Mouse (Mus musculus): ENCODE measurements at regions not wholly inside any gene's neighbourhood (a gene's known extent, or its start where the extent isn't known, plus 50 kb on each side); places are given as distances from the start of the nearest gene placed in this dataset.

DNA sequence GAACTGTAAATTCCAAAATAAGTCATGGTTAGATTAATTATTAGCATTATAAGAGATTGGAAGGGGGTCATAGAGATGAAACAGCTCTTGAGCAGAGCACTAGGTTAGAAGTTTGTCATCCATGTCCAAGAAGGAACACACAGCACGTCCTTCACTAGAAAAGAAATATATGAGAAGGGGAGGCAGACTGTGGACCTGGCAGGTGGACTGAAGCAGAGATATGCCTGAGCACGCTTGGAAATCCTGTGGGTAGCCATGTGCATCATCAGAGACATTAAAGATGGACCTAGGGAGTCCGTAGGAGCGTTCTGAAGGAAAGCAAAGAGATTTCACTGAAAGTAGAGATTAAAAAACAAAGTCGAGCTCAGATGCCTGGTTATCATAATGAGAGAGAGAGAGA, 343.9 kb upstream of the Rgma start:
- H3K36me3 ChIP-seq (ENCODE audit: control insufficient read depth, insufficient read depth, low read length): no peaks in the 10 kb centered on the region
- H3K79me2 ChIP-seq (ENCODE audit: control insufficient read depth, insufficient read depth, low read length): no peaks in the 10 kb centered on the region
- H3K27me3 ChIP-seq (ENCODE audit: control insufficient read depth, insufficient read depth, low read length): no peaks in the 10 kb centered on the region
- DNase-seq (ENCODE audit: extremely low read depth, low read depth, low spot score): no peak
- H3K9ac ChIP-seq (ENCODE audit: low read depth, low read length): no peak overlapping the region
- 70% methylated on average over 5 of the region's 5 CpGs for WGBS
- H3K4me1 ChIP-seq (ENCODE audit: control insufficient read depth, insufficient read depth, low read length): no peaks in the 10 kb centered on the region
- TF ChIP-seq CTCF (IDR thresholded peaks at IDR 0.05; ENCODE audit: low read depth, low read length) (no peak), POLR2A (IDR thresholded peaks at IDR 0.05; ENCODE audit: extremely low read depth, insufficient read depth, low read length) (no peak)
- H3K4me3 ChIP-seq (ENCODE audit: insufficient read depth, low read depth, low read length): no peak overlapping the region
- no peak overlapping the region for H3K27ac ChIP-seq (replicated peaks; ENCODE audit: insufficient read depth, low read depth, low read length)

DNA sequence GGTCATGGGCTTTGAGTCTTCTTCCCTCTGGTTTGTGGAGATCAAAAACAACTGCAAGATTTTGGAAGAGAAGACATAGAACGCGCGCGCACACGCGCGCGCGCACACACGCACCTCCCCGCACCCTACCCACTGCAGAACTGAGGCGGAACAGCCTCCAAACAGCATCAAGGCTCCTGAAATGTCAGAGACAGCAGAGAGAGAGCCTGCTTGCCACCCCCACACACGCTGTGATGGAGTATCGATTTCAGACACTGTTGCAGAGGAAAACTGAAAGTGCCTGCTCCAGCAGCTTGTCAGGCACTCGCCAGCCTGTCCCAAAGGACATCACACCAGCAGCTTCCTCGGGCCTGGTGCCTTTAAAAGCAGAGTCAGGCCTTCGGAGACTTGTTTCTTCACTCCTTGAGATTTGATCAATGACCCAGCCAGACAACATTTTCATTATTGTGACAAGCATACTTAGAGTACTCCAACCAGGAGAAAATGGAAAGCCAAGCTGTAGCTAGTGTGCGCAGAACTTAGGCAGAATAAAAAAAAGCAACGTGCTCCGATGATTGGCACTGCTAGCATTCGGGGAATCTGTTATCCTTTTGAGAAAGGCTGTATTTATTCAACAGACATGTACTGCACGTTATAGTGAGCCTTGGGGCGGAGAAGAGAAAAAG, 342.9 kb upstream of the Rgma start:
- no peak for TF ChIP-seq POLR2A (IDR thresholded peaks at IDR 0.05; ENCODE audit: extremely low read depth, insufficient read depth, low read length)
- TF ChIP-seq CTCF (IDR thresholded peaks at IDR 0.05; ENCODE audit: low read depth, low read length): no peak
- Histone ChIP-seq H3K27ac (replicated peaks; ENCODE audit: insufficient read depth, low read depth, low read length) (no peak overlapping the region), H3K9ac (ENCODE audit: low read depth, low read length) (no peak overlapping the region), H3K79me2 (ENCODE audit: control insufficient read depth, insufficient read depth, low read length) (no peaks in the 10 kb centered on the region), H3K4me3 (ENCODE audit: insufficient read depth, low read depth, low read length) (no peak overlapping the region), H3K4me1 (ENCODE audit: control insufficient read depth, insufficient read depth, low read length) (no peaks in the 10 kb centered on the region), H3K27me3 (ENCODE audit: control insufficient read depth, insufficient read depth, low read length) (no peaks in the 10 kb centered on the region), H3K36me3 (ENCODE audit: control insufficient read depth, insufficient read depth, low read length) (no peaks in the 10 kb centered on the region)
- 71% methylated on average over 23 of the region's 23 CpGs for WGBS
- no peak for DNase-seq (ENCODE audit: extremely low read depth, low read depth, low spot score)

DNA sequence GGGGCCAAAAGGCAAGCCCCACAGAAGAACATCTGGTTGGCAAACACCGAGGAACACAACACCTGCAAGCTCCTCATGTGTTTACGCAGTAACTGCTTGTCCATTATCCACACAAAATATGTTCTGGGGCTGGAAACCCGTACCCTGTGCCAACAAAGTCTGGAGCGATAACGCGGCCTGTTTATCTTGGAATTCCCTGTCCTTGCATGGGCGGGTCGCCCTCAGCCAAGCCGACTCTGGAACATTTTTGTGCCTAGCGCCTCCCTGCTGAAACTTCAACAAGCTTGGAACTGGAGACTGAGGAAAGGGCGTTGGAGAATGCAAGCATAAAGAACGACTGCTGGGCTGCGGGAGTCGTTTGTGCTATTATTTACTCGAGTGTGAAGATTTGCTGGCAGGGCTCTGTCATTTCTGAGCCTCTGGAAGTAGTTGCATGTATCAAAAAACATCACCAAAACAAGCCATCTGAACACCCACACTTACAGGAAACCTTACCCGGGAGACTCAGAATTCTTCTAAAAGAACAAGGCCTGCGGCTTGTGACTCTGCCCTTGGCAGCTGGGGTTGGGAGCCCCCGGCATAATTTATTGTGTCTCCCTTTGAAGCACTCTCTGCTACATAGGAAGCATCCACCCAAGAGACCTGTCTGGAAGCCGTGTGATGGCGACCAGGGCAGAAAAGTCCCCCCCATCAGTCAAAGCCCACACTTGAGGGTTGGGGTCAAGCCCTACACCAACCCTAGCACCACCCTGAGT, 338.3 kb upstream of the Rgma start:
- TF ChIP-seq POLR2A (IDR thresholded peaks at IDR 0.05; ENCODE audit: extremely low read depth, insufficient read depth, low read length) (no peak), CTCF (IDR thresholded peaks at IDR 0.05; ENCODE audit: low read depth, low read length) (no peak)
- H3K4me3 ChIP-seq (ENCODE audit: insufficient read depth, low read depth, low read length): no peak overlapping the region
- no peaks in the 10 kb centered on the region for H3K4me1 ChIP-seq (ENCODE audit: control insufficient read depth, insufficient read depth, low read length)
- 47% methylated on average over 20 of the region's 20 CpGs for WGBS
- no peaks in the 10 kb centered on the region for H3K79me2 ChIP-seq (ENCODE audit: control insufficient read depth, insufficient read depth, low read length)
- peak; percentile 56 for DNase-seq (ENCODE audit: extremely low read depth, low read depth, low spot score)
- no peaks in the 10 kb centered on the region for H3K27me3 ChIP-seq (ENCODE audit: control insufficient read depth, insufficient read depth, low read length)
- no peak overlapping the region for H3K9ac ChIP-seq (ENCODE audit: low read depth, low read length)
- H3K27ac ChIP-seq (replicated peaks; ENCODE audit: insufficient read depth, low read depth, low read length): no peak overlapping the region
- H3K36me3 ChIP-seq (ENCODE audit: control insufficient read depth, insufficient read depth, low read length): no peaks in the 10 kb centered on the region

DNA sequence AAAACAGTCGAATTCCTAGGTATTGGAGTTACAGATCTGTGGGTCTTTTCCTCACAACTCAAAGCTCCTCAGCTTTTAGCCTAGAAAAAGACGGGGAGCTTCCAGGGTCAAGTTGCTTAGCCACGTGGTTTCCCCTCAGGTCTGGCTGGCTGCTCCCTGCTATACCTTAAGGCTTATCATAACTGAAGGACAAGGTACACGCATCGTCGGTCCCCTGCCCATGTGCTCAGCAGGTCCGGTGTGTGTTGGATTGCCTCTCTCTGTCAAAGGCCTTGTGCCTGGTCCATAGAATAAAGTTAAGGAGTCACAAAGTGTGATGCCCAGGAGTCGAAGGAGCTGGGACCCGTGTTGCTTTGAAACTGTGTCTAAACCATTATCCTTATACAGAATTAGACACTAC, 337.7 kb upstream of the Rgma start:
- H3K27ac ChIP-seq (replicated peaks; ENCODE audit: insufficient read depth, low read depth, low read length): no peak overlapping the region
- WGBS: 84% methylated on average over 9 of the region's 9 CpGs
- no peaks in the 10 kb centered on the region for H3K4me1 ChIP-seq (ENCODE audit: control insufficient read depth, insufficient read depth, low read length)
- H3K36me3 ChIP-seq (ENCODE audit: control insufficient read depth, insufficient read depth, low read length): no peaks in the 10 kb centered on the region
- TF ChIP-seq CTCF (IDR thresholded peaks at IDR 0.05; ENCODE audit: low read depth, low read length) (no peak), POLR2A (IDR thresholded peaks at IDR 0.05; ENCODE audit: extremely low read depth, insufficient read depth, low read length) (no peak)
- no peak for DNase-seq (ENCODE audit: extremely low read depth, low read depth, low spot score)
- no peak overlapping the region for H3K4me3 ChIP-seq (ENCODE audit: insufficient read depth, low read depth, low read length)
- no peaks in the 10 kb centered on the region for H3K79me2 ChIP-seq (ENCODE audit: control insufficient read depth, insufficient read depth, low read length)
- H3K27me3 ChIP-seq (ENCODE audit: control insufficient read depth, insufficient read depth, low read length): no peaks in the 10 kb centered on the region
- no peak overlapping the region for H3K9ac ChIP-seq (ENCODE audit: low read depth, low read length)

DNA sequence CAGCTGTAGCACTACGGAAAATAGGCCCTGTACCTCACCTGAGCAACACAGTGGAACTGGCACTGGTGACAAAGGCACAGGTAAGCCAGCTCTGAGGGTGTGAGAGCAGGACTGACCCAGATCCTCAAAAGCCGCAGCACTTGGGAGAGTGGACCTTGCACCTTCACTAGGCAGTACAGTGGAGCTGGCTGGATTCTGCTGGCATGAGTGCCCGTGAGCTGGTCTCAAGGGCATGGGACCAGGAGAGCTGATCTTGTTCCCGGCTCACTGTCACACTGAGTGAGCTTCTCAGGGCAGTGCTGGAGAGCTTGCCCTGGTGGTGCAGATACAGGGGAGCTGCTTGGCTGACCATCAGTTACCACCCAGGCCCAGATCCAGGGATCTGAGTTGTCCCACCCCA, 335.4 kb upstream of the Rgma start:
- 63% methylated on average over 4 of the region's 4 CpGs for whole genome bisulfite sequencing
- H3K36me3 ChIP-seq (ENCODE audit: control insufficient read depth, insufficient read depth, low read length): no peaks in the 10 kb centered on the region
- no peak overlapping the region for H3K27ac ChIP-seq (replicated peaks; ENCODE audit: insufficient read depth, low read depth, low read length)
- peak; percentile 52 for DNase-seq (ENCODE audit: extremely low read depth, low read depth, low spot score)
- H3K4me1 ChIP-seq (ENCODE audit: control insufficient read depth, insufficient read depth, low read length): no peaks in the 10 kb centered on the region
- H3K27me3 ChIP-seq (ENCODE audit: control insufficient read depth, insufficient read depth, low read length): no peaks in the 10 kb centered on the region
- TF ChIP-seq POLR2A (IDR thresholded peaks at IDR 0.05; ENCODE audit: extremely low read depth, insufficient read depth, low read length) (no peak), CTCF (IDR thresholded peaks at IDR 0.05; ENCODE audit: low read depth, low read length) (no peak)
- H3K9ac ChIP-seq (ENCODE audit: low read depth, low read length): no peak overlapping the region
- no peak overlapping the region for H3K4me3 ChIP-seq (ENCODE audit: insufficient read depth, low read depth, low read length)
- H3K79me2 ChIP-seq (ENCODE audit: control insufficient read depth, insufficient read depth, low read length): no peaks in the 10 kb centered on the region

DNA sequence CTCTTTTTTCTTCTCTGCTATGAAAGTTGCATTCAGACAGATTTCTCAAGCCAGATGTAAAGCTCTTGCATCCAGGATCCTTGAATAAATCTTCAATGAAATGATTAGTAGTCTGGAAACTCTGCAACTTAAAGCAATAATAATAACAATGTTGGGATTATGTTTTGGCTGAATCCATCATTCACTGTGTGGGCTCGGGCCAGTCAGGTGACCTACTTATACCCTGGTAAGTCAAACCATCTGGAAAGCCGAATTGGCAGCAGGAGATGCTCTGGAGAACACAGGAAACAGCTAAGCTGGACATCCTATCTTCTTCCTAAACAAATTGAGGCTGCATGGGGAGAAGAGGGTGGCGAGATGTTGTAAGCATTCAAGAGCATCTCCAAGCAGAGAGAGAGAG, 331.0 kb upstream of the Rgma start:
- H3K27ac ChIP-seq (replicated peaks; ENCODE audit: insufficient read depth, low read depth, low read length): no peak overlapping the region
- no peak overlapping the region for H3K4me3 ChIP-seq (ENCODE audit: insufficient read depth, low read depth, low read length)
- no peak overlapping the region for H3K9ac ChIP-seq (ENCODE audit: low read depth, low read length)
- WGBS: 66% methylated on average over 3 of the region's 3 CpGs
- TF ChIP-seq POLR2A (IDR thresholded peaks at IDR 0.05; ENCODE audit: extremely low read depth, insufficient read depth, low read length) (no peak), CTCF (IDR thresholded peaks at IDR 0.05; ENCODE audit: low read depth, low read length) (no peak)
- DNase-seq (ENCODE audit: extremely low read depth, low read depth, low spot score): no peak
- no peaks in the 10 kb centered on the region for H3K79me2 ChIP-seq (ENCODE audit: control insufficient read depth, insufficient read depth, low read length)
- H3K36me3 ChIP-seq (ENCODE audit: control insufficient read depth, insufficient read depth, low read length): no peaks in the 10 kb centered on the region
- H3K4me1 ChIP-seq (ENCODE audit: control insufficient read depth, insufficient read depth, low read length): no peaks in the 10 kb centered on the region
- no peaks in the 10 kb centered on the region for H3K27me3 ChIP-seq (ENCODE audit: control insufficient read depth, insufficient read depth, low read length)
